Mouse (Mus musculus): ENCODE data around the gene Ugt8a. TPM values are rescaled to one million over a fixed set of nuclear protein-coding genes. Genes with fewer than 3 reads are reported as not detected.

Gene Ugt8a
- total RNA-seq, 4 experiments from 2014 or later = 0.30 TPM; not detected in 3

DNA sequence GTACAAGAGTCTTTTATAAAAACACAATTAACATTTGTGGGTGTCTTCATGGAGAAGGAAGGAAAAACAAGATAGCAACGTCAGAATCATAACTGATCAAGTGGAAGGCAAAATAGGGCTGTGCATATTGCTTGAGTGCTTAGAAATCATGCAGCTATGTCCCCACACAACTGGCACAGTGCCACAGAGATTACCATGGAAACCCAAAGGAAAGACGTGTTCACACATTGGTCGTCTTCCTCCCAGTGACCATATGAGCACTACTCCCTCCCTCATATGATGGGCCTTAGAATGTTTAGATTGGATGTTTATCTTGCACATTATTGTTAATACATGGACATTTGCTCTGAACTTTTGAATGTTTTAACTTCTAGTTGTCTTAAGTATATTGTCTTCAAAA is 76.8 kb downstream of the Ugt8a start:
- DNase-seq = no peak

DNA sequence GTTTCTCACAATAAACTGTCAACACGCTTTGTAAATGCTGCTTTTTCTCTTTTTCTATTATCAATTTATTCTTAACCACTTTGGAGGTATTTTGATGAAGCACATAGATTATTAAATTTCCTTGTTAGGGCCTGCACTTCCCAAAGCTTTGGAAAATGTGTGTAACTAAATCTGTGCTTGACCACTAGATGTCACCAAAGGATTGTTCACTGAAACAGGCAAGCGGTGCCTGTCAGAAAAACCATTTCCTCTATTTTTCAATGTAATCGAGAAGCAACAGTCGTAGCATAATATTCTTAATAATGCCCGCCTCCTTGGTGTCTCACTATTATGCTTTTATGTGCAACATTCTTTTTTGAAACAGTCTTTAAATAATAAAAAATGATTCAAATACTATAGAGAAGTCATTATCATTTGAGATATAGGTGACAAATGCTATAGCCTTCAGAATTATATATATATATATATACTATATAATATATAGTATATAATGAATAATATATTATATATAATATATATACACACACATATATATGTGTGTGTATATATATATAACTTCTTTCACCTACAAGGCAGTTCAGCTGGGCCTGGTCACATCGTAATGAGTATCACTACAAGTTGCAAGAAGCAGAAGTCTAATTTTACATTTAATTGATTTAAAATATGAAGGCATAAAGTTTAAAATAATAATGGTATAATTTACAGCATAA is 89.1 kb downstream of the Ugt8a start:
- DNase-seq = no peak

DNA sequence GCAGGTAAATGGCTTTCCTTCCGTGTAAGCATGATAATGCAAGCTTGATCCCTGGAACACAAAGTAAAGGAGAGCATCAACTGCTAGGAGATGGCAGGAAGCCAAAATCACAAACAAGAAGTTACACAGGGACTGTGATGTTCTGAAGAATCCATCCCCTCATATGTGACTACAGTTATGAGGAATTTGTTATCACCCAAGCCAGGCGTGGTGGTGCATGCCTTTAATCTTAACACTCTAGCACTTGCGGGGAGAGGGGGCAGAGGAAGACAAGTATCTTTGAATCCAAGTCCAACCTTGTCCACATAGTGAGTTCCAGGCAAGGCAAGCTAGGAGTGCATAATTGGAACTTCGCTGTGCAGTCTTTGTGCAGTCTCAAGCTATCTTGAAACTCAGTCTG is 110.4 kb downstream of the Ugt8a start:
- DNase-seq = no peak

DNA sequence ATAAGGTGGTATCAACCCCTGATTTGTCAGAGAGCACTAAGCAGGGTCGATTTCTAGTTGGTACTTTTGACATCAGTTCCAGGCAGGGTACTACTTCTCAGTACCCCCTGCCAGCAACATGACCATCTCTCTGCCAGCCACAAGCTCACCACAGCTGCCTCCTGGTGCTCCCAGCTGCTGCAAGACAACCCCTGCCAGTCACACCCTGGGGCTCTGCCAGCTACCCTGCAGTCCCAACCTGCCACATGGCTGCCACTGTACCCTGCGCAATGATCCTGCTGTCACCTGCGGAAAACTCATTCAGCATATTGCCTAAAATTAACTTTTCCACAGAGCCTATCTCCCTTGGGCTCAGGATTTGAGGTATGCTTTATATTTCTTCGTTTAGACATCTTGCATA is 111.2 kb downstream of the Ugt8a start:
- no peak for DNase-seq

DNA sequence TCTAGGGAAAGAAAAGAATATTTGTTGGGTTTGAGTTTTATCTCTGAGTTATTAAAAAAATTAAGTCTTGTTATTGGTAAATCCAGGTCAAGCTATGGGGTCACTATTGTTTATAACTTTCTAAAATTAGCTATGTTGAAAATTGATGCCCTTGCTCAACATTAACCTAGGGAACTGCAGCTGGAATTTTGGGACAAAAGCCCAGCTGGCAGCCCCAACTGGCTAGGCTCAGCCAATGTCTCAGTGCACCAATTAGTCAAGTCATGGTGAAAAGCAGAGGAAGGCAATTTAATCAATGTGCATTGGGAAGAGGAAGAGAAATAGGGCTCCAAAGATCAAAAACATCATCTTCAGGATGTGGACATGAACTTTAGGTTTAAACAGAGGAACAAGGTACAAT is 118.7 kb downstream of the Ugt8a start:
- DNase-seq = no peak
